Mouse (Mus musculus): ENCODE measurements at regions not wholly inside any gene's neighbourhood (a gene's known extent, or its start where the extent isn't known, plus 50 kb on each side); places are given as distances from the start of the nearest gene placed in this dataset.
"Not testable (repeated sequence)": the region's sequence is repeated elsewhere in the genome, so short reads cannot be mapped to it uniquely, and the experiment has no call there.

GRCm38 (mm10) chrX:93888480-93888879 is 56.5 kb upstream of the Pdk3 start:
- Histone ChIP-seq H3K9me3 (replicated peaks) (no peaks in the 10 kb centered on the region), H3K36me3 (replicated peaks) (no peaks in the 10 kb centered on the region), H3K4me3 (replicated peaks) (no peak overlapping the region), H3K27ac (replicated peaks) (no peak overlapping the region), H3K4me1 (replicated peaks) (no peaks in the 10 kb centered on the region), H3K27me3 (peaks cover 4% of the 10 kb centered on the region; the same call in 1 of the 2 replicates), H3K4me2 (no peak overlapping the region), H3K9ac (no peak overlapping the region)
- WGBS (ENCODE audit: insufficient replicate concordance), result 68% methylated on average over 4 of the region's 4 CpGs
- ATAC-seq (ENCODE audit: insufficient read depth), result no peak

GRCm38 (mm10) chrX:93888966-93889365 is 57.0 kb upstream of the Pdk3 start:
- no peak for ATAC-seq (ENCODE audit: insufficient read depth)
- Histone ChIP-seq H3K9me3 (replicated peaks) (no peaks in the 10 kb centered on the region), H3K4me3 (replicated peaks) (peak overlapping the region; percentile 25; the same call in 1 of the 2 replicates), H3K27me3 (peaks cover 4% of the 10 kb centered on the region; the same call in 1 of the 2 replicates), H3K4me1 (replicated peaks) (no peaks in the 10 kb centered on the region), H3K27ac (replicated peaks) (no peak overlapping the region), H3K36me3 (replicated peaks) (no peaks in the 10 kb centered on the region), H3K9ac (no peak overlapping the region), H3K4me2 (no peak overlapping the region)
- 74% methylated on average over 8 of the region's 8 CpGs for WGBS (ENCODE audit: insufficient replicate concordance)

GRCm38 (mm10) chrX:93889394-93890042 is 57.5 kb upstream of the Pdk3 start:
- Histone ChIP-seq H3K27ac (replicated peaks) (no peak overlapping the region), H3K4me1 (replicated peaks) (no peaks in the 10 kb centered on the region), H3K4me3 (replicated peaks) (peak overlapping the region; percentile 25), H3K4me2 (peak overlapping the region; percentile 41), H3K36me3 (replicated peaks) (no peaks in the 10 kb centered on the region), H3K9ac (no peak overlapping the region), H3K9me3 (replicated peaks) (no peaks in the 10 kb centered on the region), H3K27me3 (peaks cover 4% of the 10 kb centered on the region; the same call in 1 of the 2 replicates)
- no peak for ATAC-seq (ENCODE audit: insufficient read depth)
- WGBS (ENCODE audit: insufficient replicate concordance), result 35% methylated on average over 13 of the region's 13 CpGs

- H3K4me2 ChIP-seq, result peak overlapping the region; percentile 40
- peak; percentile 95 for ATAC-seq (ENCODE audit: insufficient read depth)
- WGBS (ENCODE audit: insufficient replicate concordance), result 29% methylated on average over 5 of the region's 5 CpGs
Measured at GRCm38 (mm10) chrX:93896838-93897820, 65.1 kb upstream of the Pdk3 start.

GRCm38 (mm10) chrX:93903209-93903608 is 65.2 kb upstream of the AU015836 start:
- H3K36me3 ChIP-seq (replicated peaks), result no peaks in the 10 kb centered on the region
- no peak overlapping the region for H3K4me3 ChIP-seq (replicated peaks)
- H3K9ac ChIP-seq, result no peak overlapping the region
- no peaks in the 10 kb centered on the region for H3K27me3 ChIP-seq
- H3K27ac ChIP-seq (replicated peaks), result no peak overlapping the region
- no peak overlapping the region for H3K4me2 ChIP-seq
- H3K4me1 ChIP-seq (replicated peaks), result peaks cover 7% of the 10 kb centered on the region
- 0 out of 2 replicates have a peak, but pooled peaks have one; percentile 34 for ATAC-seq (ENCODE audit: insufficient read depth)
- H3K9me3 ChIP-seq (replicated peaks), result no peaks in the 10 kb centered on the region

More at GRCm38 (mm10) chrX:93896838-93897820, 65.1 kb upstream of the Pdk3 start:
- Histone ChIP-seq H3K4me3 (replicated peaks) (no peak overlapping the region), H3K4me1 (replicated peaks) (peaks cover 6% of the 10 kb centered on the region), H3K9me3 (replicated peaks) (no peaks in the 10 kb centered on the region), H3K9ac (no peak overlapping the region), H3K27me3 (no peaks in the 10 kb centered on the region), H3K36me3 (replicated peaks) (no peaks in the 10 kb centered on the region), H3K27ac (replicated peaks) (peak overlapping the region; percentile 61)

GRCm38 (mm10) chrX:93905531-93905930 is 62.9 kb upstream of the AU015836 start:
- H3K4me2 ChIP-seq, result no peak overlapping the region
- H3K4me1 ChIP-seq (replicated peaks), result peaks cover 7% of the 10 kb centered on the region
- no peak overlapping the region for H3K9ac ChIP-seq
- H3K27me3 ChIP-seq, result no peaks in the 10 kb centered on the region
- no peak overlapping the region for H3K27ac ChIP-seq (replicated peaks)
- no peaks in the 10 kb centered on the region for H3K36me3 ChIP-seq (replicated peaks)
- WGBS (ENCODE audit: insufficient replicate concordance), result 28% methylated on average over 5 of the region's 5 CpGs
- H3K4me3 ChIP-seq (replicated peaks), result no peak overlapping the region
- no peak for ATAC-seq (ENCODE audit: insufficient read depth)
- no peaks in the 10 kb centered on the region for H3K9me3 ChIP-seq (replicated peaks)

- no peaks in the 10 kb centered on the region for H3K9me3 ChIP-seq (replicated peaks)
- H3K4me1 ChIP-seq (replicated peaks), result no peaks in the 10 kb centered on the region
- H3K4me2 ChIP-seq, result peak overlapping the region; percentile 59
- no peak overlapping the region for H3K9ac ChIP-seq
- peak overlapping the region; percentile 33 for H3K4me3 ChIP-seq (replicated peaks)
- 21% methylated on average over 21 of the region's 21 CpGs for WGBS (ENCODE audit: insufficient replicate concordance)
- ATAC-seq (ENCODE audit: insufficient read depth), result peak; percentile 62
- no peaks in the 10 kb centered on the region for H3K36me3 ChIP-seq (replicated peaks)
- H3K27ac ChIP-seq (replicated peaks), result no peak overlapping the region
- H3K27me3 ChIP-seq, result no peaks in the 10 kb centered on the region; the same call in 1 of the 2 replicates
Measured at GRCm38 (mm10) chrX:93911087-93911840, 57.2 kb upstream of the AU015836 start.

- no peak overlapping the region for H3K27ac ChIP-seq (replicated peaks)
- no peak for ATAC-seq (ENCODE audit: insufficient read depth)
- H3K4me1 ChIP-seq (replicated peaks), result no peaks in the 10 kb centered on the region
- H3K9me3 ChIP-seq (replicated peaks), result no peaks in the 10 kb centered on the region
- H3K9ac ChIP-seq, result no peak overlapping the region
- no peaks in the 10 kb centered on the region; the same call in 1 of the 2 replicates for H3K27me3 ChIP-seq
- no peak overlapping the region for H3K4me2 ChIP-seq
- H3K36me3 ChIP-seq (replicated peaks), result no peaks in the 10 kb centered on the region
- H3K4me3 ChIP-seq (replicated peaks), result no peak overlapping the region
Measured at GRCm38 (mm10) chrX:93915548-93915947, 52.9 kb upstream of the AU015836 start.

GRCm38 (mm10) chrX:93917367-93917766 is 51.1 kb upstream of the AU015836 start:
- WGBS (ENCODE audit: insufficient replicate concordance), result 41% methylated on average over 3 of the region's 3 CpGs
- H3K9me3 ChIP-seq (replicated peaks); ATAC-seq (ENCODE audit: insufficient read depth): not testable (repeated sequence)

More at GRCm38 (mm10) chrX:93917367-93917766, 51.1 kb upstream of the AU015836 start:
- H3K27ac ChIP-seq (replicated peaks); H3K9ac ChIP-seq; H3K4me2 ChIP-seq; H3K4me3 ChIP-seq (replicated peaks); H3K36me3 ChIP-seq (replicated peaks); H3K4me1 ChIP-seq (replicated peaks); H3K27me3 ChIP-seq: not testable (repeated sequence)
